Mouse (Mus musculus): ENCODE measurements around the gene Ltb. TPM values are rescaled to one million over a fixed set of nuclear protein-coding genes. Genes with fewer than 3 reads are reported as not detected.

Ltb gene
- polyA plus RNA-seq, 1 experiment from 2014 or later: 0.63 TPM

DNA sequence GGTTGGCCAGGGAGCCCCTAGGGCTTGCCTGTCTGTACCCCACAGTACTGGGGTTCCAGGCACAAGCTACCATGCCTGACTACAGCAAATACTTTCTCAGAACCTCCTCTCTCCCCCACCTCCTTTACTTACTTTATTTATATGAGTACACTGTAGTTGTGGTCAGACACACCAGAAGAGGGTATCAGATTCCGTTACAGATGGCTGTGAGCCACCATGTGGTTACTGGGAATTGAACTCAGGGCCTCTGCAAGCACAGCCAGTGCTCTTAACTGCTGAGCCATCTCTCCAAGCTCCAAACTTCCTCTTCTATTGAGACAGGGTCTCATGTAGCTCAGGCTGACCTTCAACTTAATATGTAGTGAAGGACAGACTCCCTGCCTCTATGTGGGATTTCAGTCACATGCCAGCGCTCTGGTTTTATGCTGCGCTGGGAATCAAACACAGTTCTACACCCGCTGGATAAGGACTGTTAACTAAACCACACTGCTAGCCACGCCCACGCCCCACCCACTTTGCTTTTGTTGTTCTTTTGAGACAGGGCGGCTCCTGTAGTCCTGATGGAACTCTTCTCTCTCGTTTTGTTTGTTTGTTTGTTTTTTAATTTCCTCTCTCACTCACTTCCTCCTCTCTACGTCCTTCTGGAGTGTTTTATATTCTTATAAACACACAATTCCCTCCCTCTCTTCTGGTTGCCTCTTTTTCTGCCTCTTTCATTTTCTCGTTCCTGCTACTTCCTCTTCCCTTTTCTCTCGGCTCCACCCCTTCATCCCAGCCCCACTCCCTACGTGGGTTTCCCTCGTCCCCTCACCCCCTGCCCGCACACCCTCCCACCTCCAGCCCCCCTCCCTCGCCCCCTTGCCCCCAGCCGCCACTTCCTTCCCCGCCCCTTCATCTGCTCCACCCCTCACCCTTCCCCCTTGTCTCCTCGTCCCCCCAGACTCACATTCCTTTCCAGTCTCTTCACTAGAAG lies 8.3 kb upstream of the Ltb start:
- H3K27ac ChIP-seq (replicated peaks): peak overlapping the region; percentile 56; the same call in 1 of the 2 replicates
- no peaks in the 10 kb centered on the region for H3K36me3 ChIP-seq
- peaks cover 11% of the 10 kb centered on the region for H3K4me1 ChIP-seq
- peak overlapping the region; percentile 59 for H3K4me2 ChIP-seq
- H3K27me3 ChIP-seq (replicated peaks): no peaks in the 10 kb centered on the region
- ATAC-seq (ENCODE audit: low FRiP score): peak; percentile 45; the same call in 1 of the 2 replicates
- 5% methylated on average over 18 of the region's 18 CpGs for WGBS
- H3K4me3 ChIP-seq (replicated peaks): peak overlapping the region; percentile 34
- H3K9me3 ChIP-seq (replicated peaks): no peaks in the 10 kb centered on the region
- peak overlapping the region; percentile 30; the same call in 1 of the 2 replicates for H3K9ac ChIP-seq (replicated peaks)

DNA sequence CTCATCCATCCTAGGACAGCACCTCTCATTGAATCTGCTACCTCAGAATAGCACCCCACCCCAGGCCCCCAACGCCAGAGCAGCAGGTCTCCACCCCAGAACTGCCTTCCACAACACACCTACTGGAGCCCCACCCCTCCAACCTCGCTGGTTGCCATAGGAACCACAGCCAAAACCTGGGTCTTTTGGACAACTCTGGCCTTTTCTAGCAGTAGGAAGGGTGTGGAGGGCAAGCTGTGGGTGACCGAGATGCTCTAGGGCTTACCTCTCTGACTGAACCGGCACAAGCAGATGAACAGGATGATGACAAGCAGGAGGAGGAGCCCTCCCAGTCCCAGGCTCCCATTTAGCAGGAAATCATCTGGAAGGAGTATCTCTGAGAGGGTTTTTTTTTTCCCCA lies 7.6 kb upstream of the Ltb start:
- peak overlapping the region; percentile 69 for H3K27ac ChIP-seq (replicated peaks)
- peak overlapping the region; percentile 34 for H3K4me3 ChIP-seq (replicated peaks)
- no peaks in the 10 kb centered on the region for H3K9me3 ChIP-seq (replicated peaks)
- 1% methylated on average over 4 of the region's 4 CpGs for WGBS
- H3K4me2 ChIP-seq: peak overlapping the region; percentile 59
- H3K9ac ChIP-seq (replicated peaks): 0 out of 2 replicates have a peak overlapping the region, but pooled peaks have one; percentile 18
- peaks cover 11% of the 10 kb centered on the region for H3K4me1 ChIP-seq
- peak; percentile 41; the same call in 1 of the 2 replicates for ATAC-seq (ENCODE audit: low FRiP score)
- no peaks in the 10 kb centered on the region for H3K27me3 ChIP-seq (replicated peaks)
- no peaks in the 10 kb centered on the region for H3K36me3 ChIP-seq

DNA sequence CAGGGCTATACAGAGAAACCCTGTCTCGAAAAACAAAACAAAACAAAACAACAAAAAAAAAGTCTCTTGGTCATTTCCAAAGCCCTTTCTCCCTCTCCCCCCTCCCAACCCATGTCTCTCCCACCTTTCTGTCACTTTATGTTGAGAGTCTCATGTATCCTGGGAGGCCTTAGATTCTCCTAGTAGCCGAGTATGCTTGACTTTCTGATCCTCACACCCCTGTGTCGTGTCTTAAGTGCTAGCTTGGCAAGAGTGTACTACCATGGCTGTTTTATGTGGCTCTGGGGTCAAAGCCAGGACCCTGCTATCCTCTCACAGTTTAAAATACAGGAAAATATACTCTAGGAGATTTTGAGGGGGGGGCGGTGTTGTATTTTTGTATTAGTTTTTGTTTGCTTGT lies 6.9 kb upstream of the Ltb start:
- peaks cover 11% of the 10 kb centered on the region for H3K4me1 ChIP-seq
- H3K27ac ChIP-seq (replicated peaks): no peak overlapping the region
- no peaks in the 10 kb centered on the region for H3K9me3 ChIP-seq (replicated peaks)
- no peak for ATAC-seq (ENCODE audit: low FRiP score)
- H3K4me3 ChIP-seq (replicated peaks): no peak overlapping the region
- 79% methylated on average over 4 of the region's 4 CpGs for WGBS
- no peak overlapping the region for H3K9ac ChIP-seq (replicated peaks)
- H3K27me3 ChIP-seq (replicated peaks): no peaks in the 10 kb centered on the region
- H3K36me3 ChIP-seq: no peaks in the 10 kb centered on the region
- no peak overlapping the region for H3K4me2 ChIP-seq

DNA sequence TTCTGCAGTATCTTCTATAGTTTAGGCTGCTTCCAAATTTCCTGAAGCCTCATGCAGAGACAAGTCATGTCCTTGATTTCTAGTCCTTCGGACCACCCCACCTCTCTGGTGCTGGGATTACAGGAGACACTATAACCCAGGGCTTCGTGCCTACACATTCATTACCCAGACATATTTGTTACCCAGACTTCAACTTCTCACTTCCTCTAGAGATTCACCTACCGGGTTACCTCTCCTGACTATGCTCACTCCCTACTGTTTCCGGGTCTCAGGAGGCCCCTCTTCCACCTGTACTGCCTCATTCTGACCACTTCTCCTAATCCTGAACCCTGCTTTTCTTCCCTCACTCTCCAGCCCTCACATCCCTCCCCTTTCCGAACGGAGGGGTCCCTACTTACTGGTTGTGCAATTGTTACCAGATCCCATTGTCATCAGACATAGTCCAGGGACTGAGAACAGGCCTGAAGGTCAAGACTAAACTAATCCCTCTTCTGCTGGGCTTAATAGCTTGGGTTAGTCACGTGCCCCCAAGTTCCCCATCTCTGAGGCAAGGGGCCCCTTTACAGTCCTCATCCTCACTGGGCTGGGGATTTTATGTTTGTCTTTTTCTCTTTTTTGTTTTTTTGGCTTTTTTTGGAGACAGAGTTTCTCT lies 6.2 kb upstream of the Ltb start, which contains the start of gene Lst1:
Lst1 (minus strand) TSS at position 481 of the 652 bp plus-strand sequence.
- H3K36me3 ChIP-seq: no peaks in the 10 kb centered on the region
- no peak within 1 kb of the TSS for H3K4me3 ChIP-seq (replicated peaks)
- H3K4me1 ChIP-seq: peaks cover 11% of the 10 kb centered on the region
- WGBS: 77% methylated on average over 7 of the region's 7 CpGs
- no peak for ATAC-seq (ENCODE audit: low FRiP score)
- no peaks in the 10 kb centered on the region for H3K27me3 ChIP-seq (replicated peaks)
- no peak within 1 kb of the TSS for H3K9ac ChIP-seq (replicated peaks)
- H3K9me3 ChIP-seq (replicated peaks): no peaks in the 10 kb centered on the region
- no peak within 1 kb of the TSS for H3K4me2 ChIP-seq
- no peak within 1 kb of the TSS for H3K27ac ChIP-seq (replicated peaks)

DNA sequence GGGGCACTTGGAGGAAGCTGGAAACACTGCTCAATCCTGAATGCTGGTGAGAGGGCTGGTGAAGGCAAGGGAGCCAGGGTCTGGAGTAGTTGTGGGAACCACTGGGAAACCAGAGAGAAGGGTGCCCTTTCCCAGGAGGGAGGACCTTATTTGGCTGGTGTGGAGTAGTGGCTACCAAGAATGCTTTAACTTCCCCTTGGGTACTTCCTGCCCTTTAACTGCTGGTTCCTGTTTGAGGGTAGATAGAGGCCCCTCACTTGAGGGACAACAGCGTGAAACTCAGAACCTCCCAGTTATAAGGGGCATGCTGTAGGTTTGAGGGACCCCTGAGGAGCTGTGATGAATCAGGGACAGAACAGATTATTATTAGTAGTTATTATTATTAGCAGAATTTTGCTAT lies 5.1 kb upstream of the Ltb start:
- no peaks in the 10 kb centered on the region for H3K36me3 ChIP-seq
- 83% methylated on average over 1 of the region's 1 CpGs for WGBS

DNA sequence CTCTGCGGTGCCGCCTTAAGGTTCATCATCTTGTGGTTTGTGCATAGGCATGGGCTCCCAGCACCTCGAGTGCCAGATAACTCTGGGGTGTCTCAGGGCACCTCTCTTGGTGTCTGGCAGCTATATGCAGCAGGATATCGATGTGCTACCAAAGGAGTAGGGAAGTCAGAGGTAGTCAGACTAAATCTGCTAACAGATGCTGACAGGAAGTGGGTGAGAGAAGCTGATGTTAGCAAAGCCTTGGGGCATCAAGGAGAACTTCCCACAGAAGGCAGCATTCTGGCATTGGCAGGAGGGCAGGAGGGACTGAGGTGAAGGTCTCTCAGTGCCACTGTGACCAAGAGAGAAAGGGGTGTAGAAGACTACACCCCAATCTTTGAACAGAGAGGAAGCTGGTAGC lies 4.1 kb upstream of the Ltb start:
- Histone ChIP-seq H3K4me1 (peaks cover 15% of the 10 kb centered on the region), H3K4me3 (replicated peaks) (no peak overlapping the region), H3K9ac (replicated peaks) (no peak overlapping the region), H3K9me3 (replicated peaks) (no peaks in the 10 kb centered on the region), H3K27ac (replicated peaks) (no peak overlapping the region), H3K4me2 (no peak overlapping the region), H3K36me3 (no peaks in the 10 kb centered on the region), H3K27me3 (replicated peaks) (peaks cover 10% of the 10 kb centered on the region)
- WGBS: 86% methylated on average over 4 of the region's 4 CpGs
- no peak for ATAC-seq (ENCODE audit: low FRiP score)

More for the DNA sequence above, 5.1 kb upstream of the Ltb start:
- H3K27me3 ChIP-seq (replicated peaks): peaks cover 1% of the 10 kb centered on the region
- ATAC-seq (ENCODE audit: low FRiP score): no peak
- no peak overlapping the region for H3K4me2 ChIP-seq
- no peak overlapping the region for H3K9ac ChIP-seq (replicated peaks)
- no peaks in the 10 kb centered on the region for H3K9me3 ChIP-seq (replicated peaks)
- peaks cover 12% of the 10 kb centered on the region for H3K4me1 ChIP-seq
- H3K4me3 ChIP-seq (replicated peaks): no peak overlapping the region
- no peak overlapping the region for H3K27ac ChIP-seq (replicated peaks)

DNA sequence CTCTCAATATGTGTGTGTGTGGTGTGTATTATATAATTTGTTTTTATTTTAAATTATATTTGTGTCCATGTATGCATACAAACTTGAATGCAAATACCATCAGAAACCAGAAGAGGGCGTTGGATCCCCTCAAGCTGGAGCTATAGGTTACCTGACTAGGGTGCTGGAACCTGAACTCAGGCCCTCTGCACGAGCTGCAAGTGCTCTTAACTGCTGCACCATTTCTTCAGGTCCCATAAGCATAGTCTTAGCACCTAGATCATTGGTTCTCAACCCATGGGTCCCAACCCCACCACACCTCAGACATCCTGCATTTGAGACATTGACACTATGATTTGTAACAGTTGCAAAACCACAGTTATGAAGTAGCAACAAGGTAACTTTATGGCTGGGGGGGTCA lies 2.5 kb upstream of the Ltb start:
- H3K9me3 ChIP-seq (replicated peaks): no peaks in the 10 kb centered on the region
- H3K4me2 ChIP-seq: no peak overlapping the region
- peaks cover 27% of the 10 kb centered on the region for H3K27me3 ChIP-seq (replicated peaks)
- no peaks in the 10 kb centered on the region for H3K36me3 ChIP-seq
- no peak overlapping the region for H3K4me3 ChIP-seq (replicated peaks)
- peaks cover 17% of the 10 kb centered on the region for H3K4me1 ChIP-seq
- ATAC-seq (ENCODE audit: low FRiP score): no peak
- no peak overlapping the region for H3K9ac ChIP-seq (replicated peaks)
- no peak overlapping the region for H3K27ac ChIP-seq (replicated peaks)
- WGBS: 73% methylated on average over 2 of the region's 2 CpGs

DNA sequence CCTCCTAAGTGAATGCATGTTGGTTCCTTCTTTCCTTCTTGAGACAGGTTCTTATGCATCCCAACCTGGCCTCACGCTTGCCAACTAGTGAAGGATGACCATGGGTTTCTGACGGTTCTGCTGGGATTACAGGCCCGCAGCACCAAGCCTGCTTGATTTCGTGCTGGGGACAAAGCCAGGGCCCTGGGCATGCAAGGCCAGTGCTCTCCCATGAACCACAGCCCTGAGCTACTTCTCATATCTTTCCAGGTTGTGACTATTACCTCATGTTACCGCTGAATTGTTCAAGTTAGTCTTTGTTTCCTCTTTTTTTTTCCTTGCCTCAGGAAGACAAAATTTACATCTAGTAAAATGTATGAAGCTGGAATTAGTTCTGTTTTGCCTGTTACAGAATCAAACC lies 1.3 kb upstream of the Ltb start:
- H3K9ac ChIP-seq (replicated peaks): no peak overlapping the region
- H3K36me3 ChIP-seq: no peaks in the 10 kb centered on the region
- peaks cover 32% of the 10 kb centered on the region for H3K27me3 ChIP-seq (replicated peaks)
- 84% methylated on average over 5 of the region's 5 CpGs for WGBS
- peaks cover 16% of the 10 kb centered on the region for H3K4me1 ChIP-seq
- ATAC-seq (ENCODE audit: low FRiP score): no peak
- H3K4me2 ChIP-seq: no peak overlapping the region
- no peak overlapping the region for H3K4me3 ChIP-seq (replicated peaks)
- no peak overlapping the region for H3K27ac ChIP-seq (replicated peaks)
- H3K9me3 ChIP-seq (replicated peaks): no peaks in the 10 kb centered on the region

DNA sequence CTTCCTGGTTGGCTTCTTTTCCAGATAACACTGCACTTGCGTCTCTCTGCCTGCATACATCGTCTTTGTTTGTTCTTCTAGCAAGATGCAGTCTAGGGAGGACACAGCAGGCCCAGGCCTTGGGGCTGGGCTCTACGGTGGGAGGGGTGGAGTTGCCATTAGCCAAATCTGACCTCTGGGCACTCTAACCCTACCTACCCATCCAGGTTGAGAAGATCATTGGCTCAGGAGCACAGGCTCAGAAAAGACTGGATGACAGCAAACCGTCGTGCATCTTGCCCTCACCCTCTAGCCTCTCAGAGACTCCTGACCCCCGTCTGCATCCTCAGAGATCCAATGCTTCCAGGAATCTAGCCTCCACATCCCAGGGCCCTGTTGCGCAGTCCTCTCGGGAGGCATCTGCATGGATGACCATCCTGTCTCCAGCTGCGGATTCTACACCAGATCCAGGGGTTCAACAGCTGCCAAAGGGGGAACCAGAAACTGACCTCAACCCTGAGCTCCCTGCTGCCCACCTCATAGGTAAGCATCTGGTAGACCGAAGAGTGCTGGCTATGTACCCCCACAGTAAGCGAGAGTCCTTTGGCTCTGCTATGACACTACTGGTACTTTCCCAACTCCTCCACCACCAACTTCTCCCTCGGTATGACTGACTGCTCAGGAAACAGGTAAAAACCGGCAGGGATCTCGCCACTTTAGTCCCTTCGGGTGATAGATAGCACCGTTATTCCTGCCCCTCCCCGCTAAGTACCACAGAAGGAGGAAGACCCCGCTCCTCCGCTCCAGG lies 798 bp downstream of the Ltb start:
- Histone ChIP-seq H3K4me2 (peak overlapping the region; percentile 68), H3K27ac (replicated peaks) (no peak overlapping the region), H3K9me3 (replicated peaks) (no peaks in the 10 kb centered on the region), H3K27me3 (replicated peaks) (peaks cover 38% of the 10 kb centered on the region), H3K4me1 (peaks cover 16% of the 10 kb centered on the region), H3K9ac (replicated peaks) (0 out of 2 replicates have a peak overlapping the region, but pooled peaks have one; percentile 12), H3K4me3 (replicated peaks) (peak overlapping the region; percentile 41), H3K36me3 (no peaks in the 10 kb centered on the region)
- WGBS: 48% methylated on average over 19 of the region's 19 CpGs
- no peak for ATAC-seq (ENCODE audit: low FRiP score)

DNA sequence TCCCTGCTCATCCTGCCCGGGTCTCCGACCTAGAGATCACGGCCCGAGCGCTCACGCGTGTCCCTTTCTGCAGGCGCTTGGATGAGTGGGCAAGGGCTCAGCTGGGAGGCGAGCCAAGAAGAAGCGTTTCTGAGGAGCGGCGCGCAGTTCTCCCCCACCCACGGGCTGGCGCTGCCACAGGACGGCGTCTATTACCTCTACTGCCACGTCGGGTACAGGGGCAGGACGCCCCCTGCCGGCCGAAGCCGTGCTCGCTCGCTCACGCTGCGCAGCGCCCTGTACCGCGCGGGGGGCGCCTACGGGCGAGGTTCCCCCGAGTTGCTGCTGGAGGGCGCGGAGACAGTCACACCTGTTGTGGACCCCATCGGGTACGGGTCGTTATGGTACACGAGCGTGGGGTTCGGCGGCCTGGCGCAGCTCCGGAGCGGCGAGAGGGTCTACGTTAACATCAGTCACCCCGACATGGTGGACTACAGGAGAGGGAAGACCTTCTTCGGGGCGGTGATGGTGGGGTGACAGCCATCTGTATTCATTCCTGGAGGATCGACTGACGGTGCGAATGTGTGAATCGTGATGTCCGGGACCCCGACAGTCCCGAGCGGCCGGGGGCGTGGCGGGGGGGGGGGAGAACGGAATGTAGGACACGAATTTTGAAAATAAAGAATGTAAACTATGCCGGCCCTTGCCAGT lies 1.5 kb downstream of the Ltb start:
- peaks cover 38% of the 10 kb centered on the region for H3K27me3 ChIP-seq (replicated peaks)
- H3K4me3 ChIP-seq (replicated peaks): peak overlapping the region; percentile 41
- WGBS: under 1% methylated on average over 66 of the region's 66 CpGs
- no peak overlapping the region for H3K27ac ChIP-seq (replicated peaks)
- H3K9me3 ChIP-seq (replicated peaks): no peaks in the 10 kb centered on the region
- H3K36me3 ChIP-seq: no peaks in the 10 kb centered on the region
- peak overlapping the region; percentile 68 for H3K4me2 ChIP-seq
- H3K9ac ChIP-seq (replicated peaks): 0 out of 2 replicates have a peak overlapping the region, but pooled peaks have one; percentile 12
- peaks cover 16% of the 10 kb centered on the region for H3K4me1 ChIP-seq
- peak; percentile 79; the same call in 1 of the 2 replicates for ATAC-seq (ENCODE audit: low FRiP score)

DNA sequence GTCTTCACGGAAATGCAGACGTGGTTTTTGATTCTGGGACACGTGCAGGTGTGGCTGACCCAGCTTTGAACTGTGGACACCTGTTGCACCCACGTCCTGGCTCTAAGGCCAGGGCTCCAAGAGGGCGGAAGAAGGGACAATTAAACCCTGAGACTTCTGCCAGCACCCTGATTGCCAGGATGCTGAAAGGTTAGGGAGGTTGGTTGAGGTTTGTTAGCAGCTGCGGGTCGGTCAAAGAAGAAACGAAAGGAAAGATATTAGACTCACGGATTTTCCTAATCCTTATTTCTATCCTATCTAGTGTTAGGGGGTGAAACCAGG lies 2.0 kb downstream of the Ltb start:
- H3K27me3 ChIP-seq (replicated peaks): peaks cover 38% of the 10 kb centered on the region
- H3K4me1 ChIP-seq: peaks cover 16% of the 10 kb centered on the region
- no peak overlapping the region for H3K27ac ChIP-seq (replicated peaks)
- no peaks in the 10 kb centered on the region for H3K9me3 ChIP-seq (replicated peaks)
- no peaks in the 10 kb centered on the region for H3K36me3 ChIP-seq
- ATAC-seq (ENCODE audit: low FRiP score): no peak
- peak overlapping the region; percentile 41 for H3K4me3 ChIP-seq (replicated peaks)
- H3K4me2 ChIP-seq: peak overlapping the region; percentile 68
- WGBS: 32% methylated on average over 9 of the region's 9 CpGs
- no peak overlapping the region for H3K9ac ChIP-seq (replicated peaks)

Measured in neural tube, embryonic 15.5 days (tissue).